Mouse (Mus musculus) heart, adult 2 months (tissue): ENCODE measurements around the gene Abhd8.

Experiments
- CTCF ChIP-seq: fragments of 200-600 bp; IDR thresholded peaks from 2 replicates; pipeline ENCODE4 v1.8.1; 2022; ENCODE audit warnings: antibody characterized with exemption, mild to moderate bottlenecking, moderate library complexity
- POLR2A ChIP-seq: fragments of 200-500 bp; IDR thresholded peaks from 2 replicates; pipeline ENCODE4 v1.6.1; 2011; ENCODE audit warnings: mild to moderate bottlenecking, low read depth, low read length, control low read depth; ENCODE audit not compliant: insufficient read depth

GRCm38 (mm10) chr8:71471861-71472260, 8.4 kb upstream of the Abhd8 start:
- TF ChIP-seq CTCF (no peak), POLR2A (no peak)
